Mouse (Mus musculus): ENCODE results near the gene Ctdnep1. TPM values are rescaled to one million over a fixed set of nuclear protein-coding genes. Genes with fewer than 3 reads are reported as not detected.

Gene Ctdnep1
- polyA plus RNA-seq, 1 experiment from 2014 or later, result 30.9 TPM

GRCm38 (mm10) chr11:70024151-70024514 lies 43.2 kb downstream of the Ctdnep1 start:
- 20% methylated on average over 6 of the region's 6 CpGs for WGBS
- H3K4me3 ChIP-seq, result peak overlapping the region; percentile 36
- H3K9me3 ChIP-seq, result no peaks in the 10 kb centered on the region
- H3K27me3 ChIP-seq, result no peaks in the 10 kb centered on the region
- peak overlapping the region; percentile 59 for H3K4me2 ChIP-seq
- no peak for ATAC-seq (ENCODE audit: insufficient number of reproducible peaks, insufficient read depth, low FRiP score, low TSS enrichment, low read depth)
- H3K27ac ChIP-seq, result peak overlapping the region; percentile 16; the same call in 1 of the 2 replicates
- H3K36me3 ChIP-seq, result no peaks in the 10 kb centered on the region
- H3K9ac ChIP-seq, result peak overlapping the region; percentile 59
- H3K4me1 ChIP-seq, result peaks cover 95% of the 10 kb centered on the region

DNA sequence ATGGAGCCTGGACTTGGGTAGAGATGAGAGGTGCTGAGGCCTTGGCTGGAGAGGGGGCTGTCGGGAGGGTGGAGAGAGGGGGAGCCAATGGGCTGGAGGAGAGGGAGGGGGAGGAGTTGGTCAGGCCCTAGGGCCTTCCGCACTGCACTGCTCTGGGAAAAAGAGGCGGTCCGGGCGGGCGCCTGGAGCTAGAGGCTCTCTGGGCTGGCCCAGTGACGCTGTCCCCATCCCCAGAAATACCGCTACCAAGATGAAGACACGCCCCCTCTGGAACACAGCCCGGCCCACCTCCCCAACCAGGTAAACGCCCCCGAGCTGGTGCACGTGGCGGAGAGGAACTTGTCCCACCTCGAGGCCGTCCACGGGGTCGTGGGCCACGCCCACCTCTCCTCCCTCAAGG lies 45.7 kb downstream of the Ctdnep1 start:
- ATAC-seq (ENCODE audit: insufficient number of reproducible peaks, insufficient read depth, low FRiP score, low TSS enrichment, low read depth), result peak; percentile 40; the same call in 1 of the 2 replicates
- peak overlapping the region; percentile 65 for H3K4me2 ChIP-seq
- peak overlapping the region; percentile 90 for H3K27ac ChIP-seq
- H3K27me3 ChIP-seq, result no peaks in the 10 kb centered on the region
- peaks cover 82% of the 10 kb centered on the region for H3K4me1 ChIP-seq
- H3K9me3 ChIP-seq, result no peaks in the 10 kb centered on the region
- 3% methylated on average over 17 of the region's 19 CpGs for WGBS
- peaks cover 15% of the 10 kb centered on the region for H3K36me3 ChIP-seq
- peak overlapping the region; percentile 22 for H3K4me3 ChIP-seq
- H3K9ac ChIP-seq, result peak overlapping the region; percentile 62; the same call in 1 of the 2 replicates

DNA sequence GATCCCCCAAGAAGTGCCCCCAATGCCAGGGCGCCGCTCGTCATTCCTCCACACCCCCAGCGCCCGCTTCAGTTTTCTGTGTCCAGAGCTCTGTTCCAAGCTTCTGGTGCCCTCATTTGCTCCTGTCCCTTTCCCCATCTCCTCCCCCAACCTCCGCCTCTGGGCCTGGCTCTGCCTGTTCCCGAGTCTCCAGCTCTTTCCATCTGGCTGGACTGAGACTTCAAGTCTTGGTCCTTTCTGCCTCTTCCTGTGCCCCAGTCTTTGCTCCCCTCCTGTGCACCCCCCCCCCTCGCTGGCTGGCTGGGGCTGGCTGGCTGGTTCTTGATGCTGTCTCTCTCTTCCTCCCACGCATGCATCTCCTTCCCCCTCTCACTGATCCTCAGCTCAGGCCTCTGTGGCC lies 46.4 kb downstream of the Ctdnep1 start:
- ATAC-seq (ENCODE audit: insufficient number of reproducible peaks, insufficient read depth, low FRiP score, low TSS enrichment, low read depth), result no peak
- H3K9ac ChIP-seq, result peak overlapping the region; percentile 62; the same call in 1 of the 2 replicates
- peaks cover 76% of the 10 kb centered on the region for H3K4me1 ChIP-seq

GRCm38 (mm10) chr11:70028401-70029129 lies 47.6 kb downstream of the Ctdnep1 start:
- Histone ChIP-seq H3K4me2 (peak overlapping the region; percentile 65), H3K36me3 (peaks cover 32% of the 10 kb centered on the region), H3K4me1 (peaks cover 66% of the 10 kb centered on the region), H3K4me3 (peak overlapping the region; percentile 33), H3K9me3 (no peaks in the 10 kb centered on the region), H3K27me3 (no peaks in the 10 kb centered on the region), H3K27ac (peak overlapping the region; percentile 90), H3K9ac (peak overlapping the region; percentile 62)
- 22% methylated on average over 12 of the region's 12 CpGs for WGBS
- ATAC-seq (ENCODE audit: insufficient number of reproducible peaks, insufficient read depth, low FRiP score, low TSS enrichment, low read depth), result no peak

More for the DNA sequence above, 46.4 kb downstream of the Ctdnep1 start:
- WGBS, result 37% methylated on average over 9 of the region's 9 CpGs
- Histone ChIP-seq H3K36me3 (peaks cover 22% of the 10 kb centered on the region), H3K4me2 (peak overlapping the region; percentile 65), H3K27me3 (no peaks in the 10 kb centered on the region), H3K27ac (peak overlapping the region; percentile 90), H3K9me3 (no peaks in the 10 kb centered on the region), H3K4me3 (peak overlapping the region; percentile 22; the same call in 1 of the 2 replicates)

DNA sequence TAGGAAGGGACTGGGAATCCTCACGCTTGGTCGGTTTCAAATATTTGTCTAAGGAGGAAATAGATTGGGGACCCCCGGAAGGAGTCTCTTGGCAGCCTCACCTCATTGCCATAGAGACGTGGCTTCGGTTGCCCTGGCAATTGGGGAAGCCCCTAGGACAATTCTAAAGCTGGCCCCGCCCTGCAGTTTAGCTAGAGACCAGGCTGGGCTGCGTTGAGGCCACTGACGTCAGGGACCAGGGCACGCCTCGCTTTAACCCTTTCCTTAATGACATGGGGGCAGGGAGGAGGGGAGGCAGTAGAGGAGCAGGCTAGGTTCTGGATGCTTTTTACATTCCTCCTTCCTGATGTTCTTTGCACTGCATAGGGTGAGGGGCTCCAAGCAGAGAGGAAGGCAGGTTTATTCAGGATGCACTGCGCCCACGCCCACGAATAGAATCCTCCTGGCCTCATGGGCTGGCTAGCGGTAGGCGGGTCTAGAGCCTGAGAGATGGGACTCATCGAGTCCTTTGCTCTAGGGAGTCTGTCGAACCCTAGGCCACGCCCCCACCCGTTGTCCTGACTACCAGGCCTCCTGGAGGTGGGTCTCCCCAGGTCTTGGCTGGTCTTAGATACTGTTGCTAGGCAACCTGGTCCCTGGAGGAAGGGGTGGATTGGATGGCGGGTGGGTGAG lies 48.3 kb downstream of the Ctdnep1 start:
- 1% methylated on average over 20 of the region's 20 CpGs for WGBS
- H3K9me3 ChIP-seq, result no peaks in the 10 kb centered on the region
- H3K4me2 ChIP-seq, result peak overlapping the region; percentile 65
- peak overlapping the region; percentile 33 for H3K4me3 ChIP-seq
- peaks cover 38% of the 10 kb centered on the region for H3K36me3 ChIP-seq
- ATAC-seq (ENCODE audit: insufficient number of reproducible peaks, insufficient read depth, low FRiP score, low TSS enrichment, low read depth), result peak; percentile 74
- peak overlapping the region; percentile 90 for H3K27ac ChIP-seq
- H3K4me1 ChIP-seq, result peaks cover 61% of the 10 kb centered on the region
- H3K27me3 ChIP-seq, result no peaks in the 10 kb centered on the region
- H3K9ac ChIP-seq, result peak overlapping the region; percentile 62; the same call in 1 of the 2 replicates

DNA sequence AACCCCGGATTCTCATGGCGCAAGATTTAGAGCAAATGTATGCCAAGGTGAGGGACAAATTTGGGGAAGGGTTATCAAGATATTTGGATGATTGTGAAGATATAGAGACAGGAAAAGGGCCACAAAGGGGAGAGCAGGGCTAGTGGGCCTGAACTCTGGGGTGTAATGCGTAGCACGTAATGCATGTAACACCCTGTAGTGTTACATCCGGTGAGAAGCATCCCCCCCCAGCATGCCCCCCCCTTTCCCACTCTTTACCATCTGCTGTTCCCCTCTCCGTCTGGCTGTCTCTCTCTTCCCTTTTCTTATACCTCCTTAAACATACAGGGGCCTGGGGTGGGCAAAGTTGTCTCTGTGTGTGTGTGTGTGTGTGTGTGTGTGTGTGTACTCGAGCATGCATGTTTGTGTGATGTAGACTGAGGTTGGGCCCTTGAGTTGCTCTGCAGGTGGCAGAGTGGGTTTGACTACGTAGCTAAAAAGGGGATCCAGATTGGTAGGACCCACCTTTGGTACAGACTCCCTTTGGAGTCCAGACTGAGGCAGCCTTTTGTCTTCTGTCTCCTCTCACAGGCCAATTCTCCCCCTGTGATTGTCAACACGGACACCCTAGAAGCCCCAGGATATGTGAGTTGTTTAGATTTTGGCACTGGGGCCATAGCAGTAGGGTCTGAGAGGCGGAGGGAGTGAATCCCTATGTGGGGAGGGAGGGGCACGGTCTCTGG lies 49.0 kb downstream of the Ctdnep1 start:
- H3K4me2 ChIP-seq, result peak overlapping the region; percentile 65
- no peaks in the 10 kb centered on the region for H3K9me3 ChIP-seq
- no peaks in the 10 kb centered on the region for H3K27me3 ChIP-seq
- H3K4me3 ChIP-seq, result peak overlapping the region; percentile 33
- peak overlapping the region; percentile 90 for H3K27ac ChIP-seq
- H3K9ac ChIP-seq, result 0 out of 2 replicates have a peak overlapping the region, but pooled peaks have one; percentile 36
- peaks cover 54% of the 10 kb centered on the region for H3K4me1 ChIP-seq
- peaks cover 43% of the 10 kb centered on the region for H3K36me3 ChIP-seq
- no peak for ATAC-seq (ENCODE audit: insufficient number of reproducible peaks, insufficient read depth, low FRiP score, low TSS enrichment, low read depth)
- WGBS, result 49% methylated on average over 11 of the region's 11 CpGs

DNA sequence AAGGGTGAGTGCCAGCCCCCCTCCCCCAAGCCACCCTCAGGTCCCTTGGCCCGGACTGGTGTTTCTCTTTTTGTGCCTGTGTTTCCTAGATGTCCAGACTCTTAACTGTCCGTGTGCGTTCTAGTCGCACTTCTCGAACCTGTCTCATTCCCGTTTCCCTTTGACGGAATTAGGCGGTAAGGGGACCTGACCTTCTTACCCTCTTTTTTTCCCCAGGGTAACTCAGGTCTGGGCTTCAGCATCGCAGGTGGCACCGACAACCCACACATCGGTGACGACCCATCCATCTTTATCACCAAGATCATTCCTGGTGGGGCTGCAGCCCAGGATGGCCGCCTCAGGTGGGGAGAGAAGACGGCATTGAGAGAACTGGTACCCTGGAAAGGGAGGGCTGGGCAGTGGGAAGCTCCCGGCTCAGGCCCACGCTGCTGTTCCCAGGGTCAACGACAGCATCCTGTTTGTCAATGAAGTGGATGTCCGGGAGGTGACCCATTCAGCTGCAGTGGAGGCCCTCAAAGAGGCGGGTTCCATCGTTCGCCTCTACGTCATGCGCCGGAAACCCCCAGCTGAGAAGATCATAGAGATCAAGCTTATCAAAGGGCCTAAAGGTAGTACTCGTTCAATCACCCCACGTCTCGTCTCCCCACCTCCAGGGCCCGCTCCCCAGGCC lies 49.8 kb downstream of the Ctdnep1 start:
- peaks cover 49% of the 10 kb centered on the region for H3K36me3 ChIP-seq
- H3K27ac ChIP-seq, result no peak overlapping the region
- no peak for ATAC-seq (ENCODE audit: insufficient number of reproducible peaks, insufficient read depth, low FRiP score, low TSS enrichment, low read depth)
- peaks cover 46% of the 10 kb centered on the region for H3K4me1 ChIP-seq
- no peak overlapping the region for H3K9ac ChIP-seq
- 93% methylated on average over 28 of the region's 28 CpGs for WGBS
- no peak overlapping the region for H3K4me2 ChIP-seq
- no peaks in the 10 kb centered on the region for H3K27me3 ChIP-seq
- H3K4me3 ChIP-seq, result no peak overlapping the region
- H3K9me3 ChIP-seq, result no peaks in the 10 kb centered on the region

- WGBS, result 96% methylated on average over 11 of the region's 11 CpGs
These were observed 50.3 kb downstream of the Ctdnep1 start for GRCm38 (mm10) chr11:70031321-70031670.

DNA sequence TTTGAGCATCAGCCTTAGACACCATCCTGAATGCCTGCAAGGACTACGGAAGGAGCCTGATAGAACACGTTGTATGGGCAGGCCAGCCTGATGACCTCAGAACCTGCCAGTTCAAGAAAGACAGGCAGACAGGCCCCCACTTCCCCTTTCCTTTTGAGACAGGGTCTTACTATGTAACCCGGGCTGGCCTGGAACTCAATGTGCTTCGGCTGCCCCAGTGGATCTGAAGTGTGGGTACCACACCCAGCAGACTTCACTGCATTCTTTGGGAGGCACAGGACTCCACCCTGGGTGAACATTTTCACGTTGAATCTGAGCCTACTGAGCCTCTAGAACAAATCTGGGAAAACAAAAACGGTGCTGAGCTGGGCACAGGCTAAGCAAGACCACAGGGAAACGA lies 57.2 kb downstream of the Ctdnep1 start:
- H3K27ac ChIP-seq, result no peak overlapping the region
- no peak for ATAC-seq (ENCODE audit: insufficient number of reproducible peaks, insufficient read depth, low FRiP score, low TSS enrichment, low read depth)
- H3K27me3 ChIP-seq, result no peaks in the 10 kb centered on the region
- WGBS, result 80% methylated on average over 7 of the region's 7 CpGs
- no peak overlapping the region for H3K4me3 ChIP-seq
- H3K9ac ChIP-seq, result no peak overlapping the region
- no peaks in the 10 kb centered on the region for H3K9me3 ChIP-seq
- H3K4me2 ChIP-seq, result no peak overlapping the region
- no peaks in the 10 kb centered on the region for H3K4me1 ChIP-seq
- H3K36me3 ChIP-seq, result peaks cover 77% of the 10 kb centered on the region

More at GRCm38 (mm10) chr11:70031321-70031670, 50.3 kb downstream of the Ctdnep1 start:
- peaks cover 50% of the 10 kb centered on the region for H3K36me3 ChIP-seq
- ATAC-seq (ENCODE audit: insufficient number of reproducible peaks, insufficient read depth, low FRiP score, low TSS enrichment, low read depth), result no peak
- H3K4me3 ChIP-seq, result no peak overlapping the region
- peaks cover 40% of the 10 kb centered on the region for H3K4me1 ChIP-seq
- no peaks in the 10 kb centered on the region for H3K9me3 ChIP-seq
- H3K27me3 ChIP-seq, result no peaks in the 10 kb centered on the region
- no peak overlapping the region for H3K27ac ChIP-seq
- no peak overlapping the region for H3K4me2 ChIP-seq
- H3K9ac ChIP-seq, result no peak overlapping the region

DNA sequence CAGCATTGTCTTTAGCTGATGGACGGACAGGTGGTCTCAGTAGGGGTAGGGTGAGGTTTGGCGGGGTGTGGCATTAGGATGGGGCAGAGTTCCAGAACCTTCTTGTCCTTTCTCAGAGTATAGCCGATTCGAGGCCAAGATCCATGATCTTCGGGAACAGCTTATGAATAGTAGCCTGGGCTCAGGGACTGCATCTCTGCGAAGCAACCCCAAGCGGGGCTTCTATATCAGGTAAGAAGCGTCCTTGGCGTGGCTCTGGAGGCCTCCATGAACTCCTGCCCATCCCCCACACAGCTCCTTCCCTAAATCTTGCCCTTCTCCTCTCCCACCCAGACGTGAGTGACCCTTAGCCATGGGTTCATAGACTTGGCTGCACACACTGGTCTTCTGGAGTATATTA lies 58.7 kb downstream of the Ctdnep1 start:
- Histone ChIP-seq H3K36me3 (peaks cover 79% of the 10 kb centered on the region), H3K9me3 (no peaks in the 10 kb centered on the region), H3K27ac (no peak overlapping the region), H3K4me1 (no peaks in the 10 kb centered on the region), H3K9ac (no peak overlapping the region), H3K27me3 (no peaks in the 10 kb centered on the region), H3K4me3 (no peak overlapping the region), H3K4me2 (no peak overlapping the region)
- 90% methylated on average over 10 of the region's 10 CpGs for WGBS
- ATAC-seq (ENCODE audit: insufficient number of reproducible peaks, insufficient read depth, low FRiP score, low TSS enrichment, low read depth), result no peak

GRCm38 (mm10) chr11:70040184-70040583 lies 59.2 kb downstream of the Ctdnep1 start:
- ATAC-seq (ENCODE audit: insufficient number of reproducible peaks, insufficient read depth, low FRiP score, low TSS enrichment, low read depth), result no peak

More at GRCm38 (mm10) chr11:70040184-70040583, 59.2 kb downstream of the Ctdnep1 start:
- no peaks in the 10 kb centered on the region for H3K9me3 ChIP-seq
- H3K36me3 ChIP-seq, result peaks cover 80% of the 10 kb centered on the region
- H3K4me3 ChIP-seq, result no peak overlapping the region
- no peaks in the 10 kb centered on the region for H3K27me3 ChIP-seq
- H3K4me2 ChIP-seq, result no peak overlapping the region
- 88% methylated on average over 7 of the region's 7 CpGs for WGBS
- H3K27ac ChIP-seq, result no peak overlapping the region
- peak overlapping the region; percentile 27; the same call in 1 of the 2 replicates for H3K9ac ChIP-seq
- H3K4me1 ChIP-seq, result 0 out of 2 replicates have a peak, but pooled peaks cover 3% of the 10 kb centered on the region

Data from embryonic facial prominence, embryonic 13.5 days (tissue).